Mouse (Mus musculus) kidney, adult 2 months (tissue): ENCODE measurements around the gene Entpd6.

Source experiments
- CTCF ChIP-seq: fragments of 200-500 bp; conservative IDR thresholded peaks from 2 replicates; pipeline ENCODE4 v1.5.1; 2011; ENCODE audit warnings: low read depth, mild to moderate bottlenecking, control low read depth, low read length, moderate library complexity, mixed read lengths; ENCODE audit not compliant: insufficient read depth, insufficient read length
- POLR2A ChIP-seq: fragments of 200-500 bp; IDR thresholded peaks from one replicate; pipeline ENCODE4 v1.6.1; 2011; ENCODE audit warnings: low read depth, low read length, control low read depth

DNA sequence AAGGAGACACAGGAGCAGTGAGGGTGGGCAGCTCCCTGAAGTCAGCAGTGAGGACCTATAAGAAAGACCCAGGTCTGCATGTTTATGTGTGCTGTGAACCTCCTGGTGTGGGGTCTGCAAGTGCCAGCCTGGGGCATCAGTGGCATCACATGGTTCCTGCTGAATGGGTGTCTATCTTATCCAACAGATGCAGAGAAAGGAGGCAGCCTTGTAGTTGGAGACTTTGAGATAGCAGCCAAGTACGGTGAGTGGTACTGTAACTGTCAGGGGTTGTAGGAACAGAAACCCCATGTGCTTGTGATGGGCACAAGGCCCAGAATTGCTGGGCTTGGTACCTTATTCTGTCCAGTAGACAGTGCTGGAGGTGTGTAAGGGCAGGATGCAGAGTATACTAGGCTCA lies 19.8 kb downstream of the Entpd6 start:
- TF ChIP-seq CTCF (no peak), POLR2A (no peak)
